Mouse (Mus musculus): ENCODE results near the gene Enho.

DNA sequence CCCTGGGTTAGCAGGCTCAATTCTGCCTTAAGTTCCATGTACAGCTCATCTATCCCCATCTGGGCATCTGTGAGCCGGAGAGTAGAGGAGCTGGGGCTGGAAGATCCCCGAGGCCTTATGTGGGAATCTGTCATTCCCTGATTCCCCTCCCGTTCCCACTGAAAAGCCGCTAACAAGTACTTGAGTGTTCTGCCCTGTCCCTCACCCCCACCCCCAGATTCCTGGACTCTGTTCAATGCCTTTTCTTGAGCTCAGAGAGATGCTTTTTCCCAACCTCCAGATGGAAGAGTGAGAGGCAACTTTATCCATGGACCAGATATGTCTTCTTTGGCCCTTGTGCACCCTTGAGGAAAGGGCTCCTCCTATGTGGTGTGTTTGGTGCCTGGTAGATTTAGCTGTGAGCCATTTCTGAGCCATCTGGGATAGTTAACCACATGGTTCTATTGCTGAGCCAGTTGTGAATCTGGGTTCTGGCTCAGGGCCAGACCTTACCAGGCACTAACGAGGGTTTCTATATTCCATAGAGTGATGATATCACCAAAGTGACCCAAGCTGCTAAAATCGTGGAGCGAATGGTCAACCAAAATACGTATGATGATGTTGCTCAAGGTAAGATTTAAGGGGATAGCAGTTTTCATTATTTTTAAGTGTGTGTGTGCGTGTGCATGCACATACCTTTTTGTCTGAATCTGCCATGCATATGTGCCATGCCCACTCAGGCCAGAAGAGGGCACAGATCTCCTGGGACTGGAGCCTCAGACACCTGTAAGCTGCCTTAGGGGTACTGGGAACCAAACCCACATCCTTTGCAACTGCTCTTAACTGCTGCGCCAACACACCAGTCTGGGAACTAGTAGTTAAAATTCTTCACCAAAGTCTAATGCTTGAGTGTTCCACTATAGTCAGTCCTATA, 30.2 kb downstream of the Enho start:
- TF ChIP-seq EP300 (IDR thresholded peaks at IDR 0.05; ENCODE audit: low read depth) (no peak), CTCF (IDR thresholded peaks at IDR 0.05; ENCODE audit: low read depth) (0 out of 2 replicates have a peak, but pooled peaks have one; percentile 29)

All from liver, postnatal 0 days (tissue).